Mouse (Mus musculus) thymus, adult 2 months (tissue): ENCODE measurements around the gene Mitf.

Experiments
- CTCF ChIP-seq: fragments of 200-500 bp; IDR thresholded peaks from 2 replicates; pipeline ENCODE4 v1.5.1; 2012; ENCODE audit warnings: mild to moderate bottlenecking, control low read depth, low read length, moderate library complexity, borderline replicate concordance; ENCODE audit not compliant: control insufficient read depth, poor library complexity, insufficient read depth; ENCODE audit errors: extremely low read depth
- POLR2A ChIP-seq: fragments of 200-500 bp; IDR thresholded peaks from 2 replicates; pipeline ENCODE4 v1.6.1; 2012; ENCODE audit warnings: mild to moderate bottlenecking, low read length, control low read depth, moderate library complexity; ENCODE audit not compliant: control insufficient read depth, poor library complexity, insufficient read depth; ENCODE audit errors: extremely low read depth

DNA sequence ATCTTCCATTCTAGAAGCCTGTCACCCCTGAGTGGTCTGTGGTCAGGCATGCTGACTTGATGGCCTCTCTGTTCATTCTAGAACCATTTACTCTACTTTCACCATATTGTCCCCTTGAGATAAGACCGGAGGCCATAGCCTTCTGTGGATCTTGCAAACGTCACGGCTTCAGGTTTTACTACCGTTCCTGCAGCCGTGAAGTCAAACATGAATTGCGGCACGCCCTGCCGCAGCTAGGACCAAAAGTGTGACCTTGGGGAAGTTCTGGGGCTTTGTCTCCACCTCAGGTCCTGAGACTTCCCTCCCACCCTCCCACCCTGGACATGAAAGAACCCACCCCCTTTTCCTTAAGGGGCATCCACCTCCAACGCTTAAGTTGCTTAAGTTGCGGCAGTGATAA, 149.8 kb downstream of the Mitf start:
- TF ChIP-seq POLR2A (no peak), CTCF (no peak)
